Mouse (Mus musculus): ENCODE measurements around the gene Padi3. TPM values are rescaled to one million over a fixed set of nuclear protein-coding genes. Genes with fewer than 3 reads are reported as not detected.

Padi3 gene
- 0.01 TPM in 1 of 2 replicates, not detected in the other for polyA plus RNA-seq (2012; rRNA removed)

GRCm38 (mm10) chr4:140810458-140811260 lies at the start of gene Padi3:
Gene Padi3, minus strand, starts transcription at chr4:140810648.

GRCm38 (mm10) chr4:140845666-140846065 lies 35.2 kb upstream of the Padi3 start, which contains the start of gene Padi1:
Gene Padi1, minus strand, starts transcription at chr4:140845778.

GRCm38 (mm10) chr4:140774025-140774800 lies 36.2 kb downstream of the Padi3 start, which contains the start of gene Padi4:
Gene Padi4, minus strand, starts transcription at chr4:140774236.

GRCm38 (mm10) chr4:140742543-140742942 lies 67.9 kb downstream of the Padi3 start, which contains the start of gene Padi6:
Gene Padi6, minus strand, starts transcription at chr4:140742643.

Other genes starting within 250 kb of the Padi3 start
- gene Arhgef10l, start 144.6 kb downstream of the Padi3 start, polyA plus RNA-seq (2012; rRNA removed): 32.8 and 33.2 TPM in 2 replicates
- gene Rcc2, start 110.1 kb downstream of the Padi3 start, polyA plus RNA-seq (2012; rRNA removed): 45.2 and 54.3 TPM in 2 replicates
- gene Padi6, start 68.0 kb downstream of the Padi3 start, polyA plus RNA-seq (2012; rRNA removed): 0.09 and 0.10 TPM in 2 replicates
- 0.10 and 0.12 TPM in 2 replicates for gene Padi4, start 36.4 kb downstream of the Padi3 start, polyA plus RNA-seq (2012; rRNA removed)
- gene Padi1, start 35.1 kb upstream of the Padi3 start, polyA plus RNA-seq (2012; rRNA removed): 0.07 and 0.10 TPM in 2 replicates
- gene Padi2, start 95.7 kb upstream of the Padi3 start, polyA plus RNA-seq (2012; rRNA removed): 0.66 and 1.4 TPM in 2 replicates
- 240 and 266 TPM in 2 replicates for gene Sdhb, start 150.6 kb upstream of the Padi3 start, polyA plus RNA-seq (2012; rRNA removed)
- gene Atp13a2, start 176.2 kb upstream of the Padi3 start, polyA plus RNA-seq (2012; rRNA removed): 236 and 259 TPM in 2 replicates
- 96.4 and 101 TPM in 2 replicates for gene Mfap2, start 199.8 kb upstream of the Padi3 start, polyA plus RNA-seq (2012; rRNA removed)
- gene Crocc, start 249.9 kb upstream of the Padi3 start, polyA plus RNA-seq (2012; rRNA removed): 35.1 and 35.4 TPM in 2 replicates

Measured in central nervous system, embryonic 18 days (tissue).